Mouse (Mus musculus) embryonic facial prominence, embryonic 10.5 days (tissue): ENCODE measurements around the gene Eri3. TPM values are rescaled to one million over a fixed set of nuclear protein-coding genes. Genes with fewer than 3 reads are reported as not detected.

Source experiments
- DNase-seq: peaks from one replicate; pipeline ENCODE4 v3.0.0-alpha.2; 2017; ENCODE audit warnings: low spot score
- H3K27ac ChIP-seq: fragments of 300-500 bp; sonication (generic); replicated peaks from 2 replicates; pipeline ENCODE4 v1.5.1; 2016; ENCODE audit warnings: mild to moderate bottlenecking
- H3K27me3 ChIP-seq: fragments of 300-500 bp; sonication (generic); replicated peaks from 2 replicates; pipeline ENCODE4 v1.6.1; 2016; ENCODE audit warnings: low read depth, mild to moderate bottlenecking; ENCODE audit not compliant: poor library complexity, severe bottlenecking
- H3K36me3 ChIP-seq: fragments of 300-500 bp; sonication (generic); replicated peaks from 2 replicates; pipeline ENCODE4 v1.6.1; 2016; ENCODE audit warnings: mild to moderate bottlenecking, moderate library complexity
- H3K4me1 ChIP-seq: fragments of 300-500 bp; sonication (generic); 2 replicates; pipeline ENCODE4 v1.6.1; 2016
- H3K4me3 ChIP-seq: fragments of 300-500 bp; sonication (generic); 2 replicates; pipeline ENCODE4 v1.5.1; 2016; ENCODE audit warnings: mild to moderate bottlenecking, moderate library complexity
- H3K9me3 ChIP-seq: fragments of 300-500 bp; sonication (generic); 2 replicates; pipeline ENCODE4 v1.6.1; 2016; ENCODE audit warnings: mild to moderate bottlenecking
- WGBS: fragments of 180-500 bp; shearing (Covaris S2); methylation state at CpG from one replicate; pipeline ENCODE4 v1.1.7; 2016; 5-methylcytosine and 5-hydroxymethylcytosine counted together
- polyA plus RNA-seq: library from polyadenylated mRNA; unstranded; fragments of >200 nt; fragmentation: Nextera tagmentation; extraction: Ambion mirVana; gene quantifications from 2 replicates; pipeline ENCODE4 v1.2.1, GENCODE M21; 2016

The Eri3 gene
- polyA plus RNA-seq, 1 experiment from 2014 or later, result 132 TPM

GRCm38 (mm10) chr4:117636891-117637613 is 86.9 kb downstream of the Eri3 start:
- Histone ChIP-seq H3K27me3 (no peaks in the 10 kb centered on the region), H3K36me3 (peaks cover 52% of the 10 kb centered on the region), H3K4me1 (peaks cover 24% of the 10 kb centered on the region), H3K9me3 (peaks cover 3% of the 10 kb centered on the region; the same call in 1 of the 2 replicates), H3K4me3 (no peak overlapping the region), H3K27ac (no peak overlapping the region)
- WGBS, result 64% methylated on average over 22 of the region's 22 CpGs
- DNase-seq, result no peak

DNA sequence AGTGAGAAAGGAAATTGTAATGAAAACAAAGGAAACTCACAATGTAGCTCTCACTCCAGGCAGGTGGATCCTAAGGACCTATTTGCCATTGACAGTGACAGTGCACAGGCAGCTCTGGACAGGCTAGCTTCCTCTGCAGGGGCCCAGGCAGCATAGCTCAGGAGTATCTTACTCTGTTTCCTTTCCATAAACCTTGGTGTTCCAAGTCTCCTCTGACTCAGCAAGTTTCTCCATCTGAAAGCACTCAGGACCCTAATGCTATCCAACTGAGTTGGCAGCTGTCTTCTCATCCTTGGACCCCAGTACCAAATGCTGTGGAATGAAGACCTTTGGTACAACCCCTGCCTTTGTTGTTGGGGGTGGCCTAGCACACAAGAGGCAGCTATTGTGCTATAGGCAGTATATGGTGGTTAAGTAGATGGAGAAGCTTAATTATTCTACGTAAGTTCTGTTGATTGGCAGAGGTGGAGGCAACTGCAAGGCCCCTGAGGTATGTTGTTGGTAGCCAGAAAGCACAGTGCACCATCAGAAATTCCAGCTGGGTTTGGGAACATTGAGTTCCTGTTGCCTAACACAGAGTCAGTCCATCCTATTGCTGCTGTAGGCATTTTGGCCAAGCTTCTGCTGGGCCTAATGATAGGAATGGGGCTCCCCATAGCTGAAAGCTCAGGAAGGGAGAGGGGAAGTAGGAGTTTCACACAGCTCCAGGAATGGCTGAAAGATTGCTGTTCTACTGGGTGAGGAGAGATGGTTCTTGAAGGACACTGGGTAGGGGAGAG is 90.9 kb downstream of the Eri3 start:
- no peaks in the 10 kb centered on the region for H3K9me3 ChIP-seq
- H3K27ac ChIP-seq, result no peak overlapping the region
- 93% methylated on average over 1 of the region's 1 CpGs for WGBS
- H3K27me3 ChIP-seq, result no peaks in the 10 kb centered on the region
- H3K4me1 ChIP-seq, result peaks cover 41% of the 10 kb centered on the region
- no peak overlapping the region for H3K4me3 ChIP-seq
- DNase-seq, result no peak
- peaks cover 31% of the 10 kb centered on the region for H3K36me3 ChIP-seq

GRCm38 (mm10) chr4:117641804-117642203 is 91.6 kb downstream of the Eri3 start:
- WGBS, result 67% methylated on average over 1 of the region's 1 CpGs
- H3K36me3 ChIP-seq, result peaks cover 31% of the 10 kb centered on the region
- no peaks in the 10 kb centered on the region for H3K9me3 ChIP-seq
- H3K4me1 ChIP-seq, result peaks cover 43% of the 10 kb centered on the region
- H3K4me3 ChIP-seq, result no peak overlapping the region
- no peaks in the 10 kb centered on the region for H3K27me3 ChIP-seq
- no peak for DNase-seq
- H3K27ac ChIP-seq, result no peak overlapping the region

DNA sequence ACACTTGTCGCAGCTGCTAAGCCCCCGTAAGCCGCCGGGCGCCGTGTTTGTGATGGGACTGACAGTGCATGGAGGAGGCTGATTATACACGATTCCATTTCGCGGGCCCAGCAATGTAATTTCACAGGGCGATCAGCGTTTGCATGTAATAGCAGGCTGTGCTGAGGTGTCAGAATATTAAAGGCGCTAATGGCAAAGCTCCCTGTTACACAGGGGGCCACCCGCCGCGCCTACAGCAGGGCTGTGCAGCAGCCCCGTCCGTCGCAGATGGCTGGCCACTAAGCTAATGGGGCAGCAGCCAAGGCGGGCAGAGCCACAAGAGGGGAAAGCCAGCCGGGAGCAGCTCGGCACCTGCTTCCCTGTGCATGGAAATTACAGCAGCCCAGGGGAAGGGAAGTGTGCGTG is 94.9 kb downstream of the Eri3 start:
- no peaks in the 10 kb centered on the region for H3K9me3 ChIP-seq
- no peak for DNase-seq
- H3K27me3 ChIP-seq, result no peaks in the 10 kb centered on the region
- peaks cover 47% of the 10 kb centered on the region for H3K36me3 ChIP-seq
- peaks cover 66% of the 10 kb centered on the region for H3K4me1 ChIP-seq
- H3K27ac ChIP-seq, result no peak overlapping the region
- H3K4me3 ChIP-seq, result no peak overlapping the region
- WGBS, result 62% methylated on average over 22 of the region's 22 CpGs

GRCm38 (mm10) chr4:117645859-117646258 is 95.7 kb downstream of the Eri3 start:
- Histone ChIP-seq H3K27me3 (no peaks in the 10 kb centered on the region), H3K27ac (no peak overlapping the region), H3K4me1 (peaks cover 65% of the 10 kb centered on the region), H3K9me3 (no peaks in the 10 kb centered on the region), H3K36me3 (peaks cover 48% of the 10 kb centered on the region), H3K4me3 (no peak overlapping the region)
- 86% methylated on average over 2 of the region's 2 CpGs for WGBS
- DNase-seq, result no peak

DNA sequence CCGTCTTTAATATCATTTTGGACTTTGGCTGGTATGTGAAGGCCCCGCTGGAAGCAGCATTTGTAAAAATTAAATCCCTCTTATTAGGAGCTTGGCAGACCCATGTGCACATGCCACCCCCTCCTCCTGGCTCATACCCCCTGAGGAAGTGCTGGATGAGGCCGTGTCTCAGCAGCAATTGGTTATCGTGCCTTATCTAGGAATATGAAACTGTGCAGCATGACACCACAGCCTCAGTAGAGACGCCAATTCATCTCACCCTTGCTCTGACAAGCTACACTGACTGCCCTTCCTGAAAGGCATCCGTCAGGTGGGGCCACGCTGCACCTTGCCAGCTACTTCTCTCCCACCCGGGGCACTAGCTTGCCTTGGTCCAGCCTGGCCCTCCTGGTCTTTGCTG is 96.3 kb downstream of the Eri3 start:
- H3K27me3 ChIP-seq, result no peaks in the 10 kb centered on the region
- H3K4me3 ChIP-seq, result no peak overlapping the region
- no peaks in the 10 kb centered on the region for H3K9me3 ChIP-seq
- peaks cover 46% of the 10 kb centered on the region for H3K36me3 ChIP-seq
- DNase-seq, result no peak
- peaks cover 65% of the 10 kb centered on the region for H3K4me1 ChIP-seq
- no peak overlapping the region for H3K27ac ChIP-seq
- WGBS, result 79% methylated on average over 8 of the region's 8 CpGs

GRCm38 (mm10) chr4:117646926-117647755 is 97.0 kb downstream of the Eri3 start:
- no peak overlapping the region for H3K4me3 ChIP-seq
- no peak for DNase-seq
- WGBS, result 57% methylated on average over 23 of the region's 23 CpGs

GRCm38 (mm10) chr4:117651626-117652101 is 101.5 kb downstream of the Eri3 start:
- Histone ChIP-seq H3K36me3 (peaks cover 33% of the 10 kb centered on the region), H3K4me3 (no peak overlapping the region), H3K4me1 (peaks cover 84% of the 10 kb centered on the region), H3K9me3 (no peaks in the 10 kb centered on the region), H3K27ac (peak overlapping the region; percentile 46; the same call in 1 of the 2 replicates), H3K27me3 (no peaks in the 10 kb centered on the region; the same call in 1 of the 2 replicates)
- DNase-seq, result peak; percentile 58
- 9% methylated on average over 8 of the region's 8 CpGs for WGBS

More at GRCm38 (mm10) chr4:117646926-117647755, 97.0 kb downstream of the Eri3 start:
- peaks cover 68% of the 10 kb centered on the region for H3K4me1 ChIP-seq
- peaks cover 42% of the 10 kb centered on the region for H3K36me3 ChIP-seq
- H3K27ac ChIP-seq, result 0 out of 2 replicates have a peak overlapping the region, but pooled peaks have one; percentile 30
- H3K9me3 ChIP-seq, result no peaks in the 10 kb centered on the region
- H3K27me3 ChIP-seq, result no peaks in the 10 kb centered on the region

DNA sequence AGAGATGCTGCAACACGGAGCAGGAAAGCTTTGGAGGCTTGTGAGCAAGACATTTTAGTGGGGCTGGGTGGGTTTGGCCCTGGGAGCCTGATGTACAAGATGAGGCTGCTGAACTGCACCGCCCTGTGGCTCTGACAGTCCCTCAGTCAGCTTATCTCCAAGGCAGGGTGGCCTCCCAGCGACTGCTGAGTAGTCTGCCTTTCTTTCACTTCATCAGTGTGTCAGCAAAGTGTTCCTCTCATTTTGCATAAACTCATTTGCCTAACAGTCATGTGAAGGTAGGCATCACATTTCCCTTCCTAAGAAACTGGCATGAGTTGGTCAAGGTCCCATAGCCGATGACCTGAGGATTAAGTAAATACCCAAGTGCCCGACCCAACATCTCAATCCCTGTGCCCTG is 102.6 kb downstream of the Eri3 start:
- 51% methylated on average over 5 of the region's 5 CpGs for WGBS
- peaks cover 85% of the 10 kb centered on the region for H3K4me1 ChIP-seq
- H3K4me3 ChIP-seq, result no peak overlapping the region
- no peaks in the 10 kb centered on the region; the same call in 1 of the 2 replicates for H3K27me3 ChIP-seq
- H3K36me3 ChIP-seq, result peaks cover 29% of the 10 kb centered on the region
- H3K9me3 ChIP-seq, result no peaks in the 10 kb centered on the region
- no peak for DNase-seq
- no peak overlapping the region for H3K27ac ChIP-seq

DNA sequence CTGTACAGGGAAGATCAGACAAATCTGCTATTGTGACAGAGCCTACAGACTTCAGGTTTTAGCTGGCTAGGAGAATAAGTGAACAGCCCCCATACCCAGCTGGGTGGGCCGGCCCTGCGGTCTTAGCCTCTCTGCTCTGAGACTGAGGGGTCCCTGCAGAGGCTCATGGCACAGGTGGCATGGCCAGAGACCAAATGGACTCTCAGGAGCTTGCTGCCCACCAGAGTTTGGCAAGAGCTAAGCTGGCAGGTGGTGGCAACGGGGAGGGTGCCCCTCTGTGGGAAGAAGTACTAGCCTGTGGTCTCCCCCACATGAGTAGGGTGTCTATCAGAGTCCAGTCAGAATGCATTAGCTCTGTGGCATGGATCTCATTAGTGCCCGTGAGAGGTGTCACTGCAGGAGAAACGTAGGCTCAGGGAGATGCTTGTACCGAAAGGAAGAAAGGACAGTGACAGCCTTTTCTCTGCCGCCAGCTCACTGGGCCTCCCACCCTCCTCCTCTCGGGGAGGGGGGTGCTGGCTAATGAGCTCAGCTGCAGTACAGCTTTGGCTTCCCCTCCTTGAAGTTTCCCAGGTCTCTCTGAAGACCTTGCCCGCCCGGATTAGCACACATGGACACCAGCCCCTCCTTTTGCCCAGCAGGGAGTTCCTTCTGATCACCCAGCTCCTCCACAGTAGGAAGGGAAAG is 104.0 kb downstream of the Eri3 start:
- Histone ChIP-seq H3K27me3 (no peaks in the 10 kb centered on the region; the same call in 1 of the 2 replicates), H3K4me1 (peaks cover 85% of the 10 kb centered on the region), H3K4me3 (no peak overlapping the region), H3K36me3 (peaks cover 22% of the 10 kb centered on the region), H3K27ac (peak overlapping the region; percentile 63), H3K9me3 (no peaks in the 10 kb centered on the region)
- DNase-seq, result peak; percentile 45
- WGBS, result 14% methylated on average over 10 of the region's 10 CpGs

DNA sequence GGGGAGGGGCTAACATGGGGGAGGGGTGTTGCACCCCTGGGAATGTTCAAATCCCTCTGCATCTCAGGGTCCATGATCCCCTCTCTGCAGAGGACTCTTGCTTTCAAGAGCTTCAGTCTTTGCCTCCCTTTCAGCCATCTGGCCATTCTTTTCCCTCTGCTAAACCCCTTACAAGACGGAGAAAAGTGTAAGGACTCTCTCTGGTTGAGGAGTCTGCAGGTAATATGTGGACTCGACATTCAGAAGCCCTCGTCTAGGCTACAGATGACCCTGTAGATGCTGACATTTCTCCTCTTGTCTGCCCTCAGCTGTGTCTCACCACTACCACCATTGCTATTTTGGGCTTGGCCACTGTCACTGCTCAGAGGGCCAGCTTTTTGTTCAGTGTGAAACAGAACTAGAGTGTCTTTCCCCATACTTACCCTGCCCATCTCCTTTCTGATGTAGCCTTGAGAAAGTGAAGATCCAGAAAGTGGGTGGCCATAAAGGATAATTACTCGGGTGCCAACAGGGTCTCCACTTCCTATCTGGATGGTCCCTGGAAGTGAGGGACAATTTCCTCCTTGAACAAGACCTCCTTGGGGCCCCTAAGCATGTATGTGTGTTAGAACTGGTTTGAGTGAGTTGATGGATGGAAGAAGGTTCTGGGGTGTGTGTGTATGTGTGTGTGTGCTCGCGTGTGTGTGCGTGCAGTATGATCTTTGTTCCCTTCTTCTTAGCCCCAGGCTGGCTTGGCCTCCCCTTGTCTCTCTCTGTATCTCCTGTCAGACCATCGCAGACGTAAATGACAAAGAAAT is 104.7 kb downstream of the Eri3 start:
- H3K27me3 ChIP-seq, result no peaks in the 10 kb centered on the region; the same call in 1 of the 2 replicates
- H3K27ac ChIP-seq, result peak overlapping the region; percentile 63
- peaks cover 22% of the 10 kb centered on the region for H3K36me3 ChIP-seq
- peaks cover 80% of the 10 kb centered on the region for H3K4me1 ChIP-seq
- 0 out of 2 replicates have a peak overlapping the region, but pooled peaks have one; percentile 21 for H3K4me3 ChIP-seq
- H3K9me3 ChIP-seq, result no peaks in the 10 kb centered on the region
- 35% methylated on average over 9 of the region's 9 CpGs for WGBS
- no peak for DNase-seq
